Mouse (Mus musculus): Measurements from ENCODE around the gene Zmynd11. TPM values are rescaled to one million over a fixed set of nuclear protein-coding genes. Genes with fewer than 3 reads are reported as not detected.

Zmynd11 gene
- total RNA-seq (2023), result 100 to 1,000 TPM; 186 to 198 TPM

GRCm38 (mm10) chr13:9764646-9765536 lies at the start of gene Zmynd11:
Zmynd11 (minus strand) TSS chr13:9765330.

Data from B cell, adult 67 days (primary cell).